ENCODE assay signal across 10 mouse cellular contexts in genomic region chr9:35402584-35402991, GRCm38 (mm10). TPM values are rescaled to one million over a fixed set of nuclear protein-coding genes. Genes with fewer than 3 reads are reported as not detected.
A peak's percentile ranks its signal among the peaks of the same experiment; 100 is the strongest.
DNase-seq lines count a peak whose midpoint lies in the region; ATAC-seq lines count a peak whose summit lies in the region.
"Had no signal": no experiment of that assay in that cellular context is flagged by ENCODE, and none has a peak within 500 bp of the region (broad histone marks: within the 10 kb centered on the region; RNA-seq: fewer than 3 reads in every experiment).

No protein-coding gene starts in this region.

- WGBS in neural tube, embryonic 11.5 days, result 28% methylated on average over 4 of the region's 4 CpGs
- WGBS in hindbrain, embryonic 16.5 days, result 7% methylated on average over 4 of the region's 4 CpGs
- WGBS in midbrain, embryonic 11.5 days, result 22% methylated on average over 4 of the region's 4 CpGs

- no peak overlapping the region for H3K4me3 ChIP-seq in neural tube, embryonic 11.5 days (ENCODE audit: low read depth, low read length)
- no peak overlapping the region for H3K4me3 ChIP-seq in hindbrain, embryonic 16.5 days (ENCODE audit: low read length)
- no peak overlapping the region for H3K4me3 ChIP-seq in midbrain, embryonic 11.5 days (ENCODE audit: low read depth, low read length)
- H3K4me3 ChIP-seq: gastrocnemius, adult 2 months had no signal

- no peak overlapping the region for H3K9ac ChIP-seq in neural tube, embryonic 11.5 days (ENCODE audit: low read length)
- H3K9ac ChIP-seq in hindbrain, embryonic 16.5 days (ENCODE audit: low read depth, low read length), result no peak overlapping the region
- 0 out of 2 replicates have a peak overlapping the region, but pooled peaks have one; percentile 12 for H3K9ac ChIP-seq in midbrain, embryonic 11.5 days (ENCODE audit: low read length)

- H3K4me2 ChIP-seq in neural tube, embryonic 11.5 days (ENCODE audit: low read depth), result no peak overlapping the region
- no peak overlapping the region for H3K4me2 ChIP-seq in hindbrain, embryonic 16.5 days (ENCODE audit: low read length)
- H3K4me2 ChIP-seq in midbrain, embryonic 11.5 days, result no peak overlapping the region

- peak; percentile 74 for ATAC-seq in neural tube, embryonic 11.5 days (ENCODE audit: insufficient read depth, low FRiP score, low TSS enrichment)
- ATAC-seq in hindbrain, embryonic 16.5 days, result peak; percentile 88
- ATAC-seq in midbrain, embryonic 11.5 days (ENCODE audit: low FRiP score), result peak; percentile 62

- no peaks in the 10 kb centered on the region for H3K27me3 ChIP-seq in neural tube, embryonic 11.5 days (ENCODE audit: control insufficient read depth, insufficient read depth, low read length)
- H3K27me3 ChIP-seq in hindbrain, embryonic 16.5 days (replicated peaks; ENCODE audit: control insufficient read depth, insufficient read depth, low read length), result peaks cover 22% of the 10 kb centered on the region
- H3K27me3 ChIP-seq in midbrain, embryonic 11.5 days (ENCODE audit: control insufficient read depth, insufficient read depth, low read length), result no peaks in the 10 kb centered on the region

- no peak overlapping the region for H3K27ac ChIP-seq in neural tube, embryonic 11.5 days (ENCODE audit: low read depth, low read length)
- H3K27ac ChIP-seq in hindbrain, embryonic 16.5 days (ENCODE audit: low read depth, low read length), result no peak overlapping the region
- H3K27ac ChIP-seq in midbrain, embryonic 11.5 days (ENCODE audit: low read depth, low read length), result no peak overlapping the region
- H3K27ac ChIP-seq: gastrocnemius, adult 2 months had no signal

- DNase-seq in neural tube, embryonic 11.5 days (ENCODE audit: low spot score), result no peak
- no peak for DNase-seq in neural tube, embryonic 10.5 days (ENCODE audit: extremely low spot score, low spot score)
- DNase-seq in midbrain, embryonic 11.5 days (ENCODE audit: low spot score, missing footprints), result peak; percentile 81
- peak; percentile 27 for DNase-seq in right cerebral cortex, postnatal 4 days
- DNase-seq in adrenal gland, adult 2 months, result no peak
- DNase-seq in spleen, adult 12 weeks (ENCODE audit: low spot score), result no peak
- no peak for DNase-seq in cerebellum, postnatal 25 days
- DNase-seq: cerebellum, adult 9-11 months; gastrocnemius, adult 2 months had no signal

- H3K9me3 ChIP-seq in neural tube, embryonic 11.5 days (ENCODE audit: control insufficient read depth, low read length), result no peaks in the 10 kb centered on the region
- H3K9me3 ChIP-seq in hindbrain, embryonic 16.5 days (ENCODE audit: control insufficient read depth, low read length), result no peaks in the 10 kb centered on the region
- H3K9me3 ChIP-seq in midbrain, embryonic 11.5 days (ENCODE audit: control insufficient read depth, low read length), result no peaks in the 10 kb centered on the region

- no peaks in the 10 kb centered on the region for H3K36me3 ChIP-seq in neural tube, embryonic 11.5 days (ENCODE audit: control insufficient read depth, insufficient read depth, low read length)
- H3K36me3 ChIP-seq in hindbrain, embryonic 16.5 days (ENCODE audit: control insufficient read depth, insufficient read depth, low read length), result no peaks in the 10 kb centered on the region
- H3K36me3 ChIP-seq in midbrain, embryonic 11.5 days (ENCODE audit: control insufficient read depth, insufficient read depth, low read length), result no peaks in the 10 kb centered on the region

- H3K4me1 ChIP-seq in neural tube, embryonic 11.5 days (ENCODE audit: control insufficient read depth, insufficient read depth, low read length), result peaks cover 2% of the 10 kb centered on the region; the same call in 1 of the 2 replicates
- H3K4me1 ChIP-seq in hindbrain, embryonic 16.5 days (ENCODE audit: control insufficient read depth, insufficient read depth, low read depth, low read length), result peaks cover 14% of the 10 kb centered on the region
- peaks cover 22% of the 10 kb centered on the region for H3K4me1 ChIP-seq in midbrain, embryonic 11.5 days (ENCODE audit: control insufficient read depth, insufficient read depth, low read length)

RNA-seq across cellular contexts. Expression of gene Cdon, which starts 18.3 kb away (rescaled TPM):
- polyA plus RNA-seq in neural tube, embryonic 11.5 days (2014; fragmentation: Nextera tagmentation; extraction: Ambion mirVana), result 8.5 and 11.5 TPM in 2 replicates
- polyA plus RNA-seq in hindbrain, embryonic 16.5 days (2015; fragmentation: Nextera tagmentation; extraction: Ambion mirVana), result 2.9 and 3.7 TPM in 2 replicates
- polyA plus RNA-seq in midbrain, embryonic 11.5 days (2014; fragmentation: Nextera tagmentation; extraction: Ambion mirVana), result 8.8 and 10.1 TPM in 2 replicates
- 10 to 100 TPM; 11.8 to 19.4 TPM for total RNA-seq in adrenal gland, adult 2 months (2021)
- 1.8 and 1.9 TPM in 2 replicates for polyA plus RNA-seq in adrenal gland, adult 2 months (2012; rRNA removed)

Comparison
In these comparisons a context has a peak if more than half of its experiments do, and no peak if none do; other contexts are left out.
1. DNase-seq: peak in midbrain, embryonic 11.5 days (single experiment) and right cerebral cortex, postnatal 4 days (single experiment); none in neural tube, embryonic 11.5 days (single experiment), neural tube, embryonic 10.5 days (single experiment), adrenal gland, adult 2 months (single experiment), spleen, adult 12 weeks (single experiment) and cerebellum, postnatal 25 days (0 of 2).
2. Peak in every context shown above with its lines, with median percentiles within 50 percentile points of each other: ATAC-seq.